Mouse (Mus musculus) embryonic facial prominence, embryonic 14.5 days (tissue): ENCODE measurements at regions not wholly inside any gene's neighbourhood (a gene's known extent, or its start where the extent isn't known, plus 50 kb on each side); places are given as distances from the start of the nearest gene placed in this dataset.
A peak's percentile ranks its signal among the peaks of the same experiment; 100 is the strongest.

Experiments
- ATAC-seq: fragments of 200-750 bp; cut with Nextera tagmentation; 2 replicates; pipeline ENCODE4 v1.8.0; 2017; ENCODE audit warnings: low read depth, moderate number of reproducible peaks, moderate TSS enrichment
- DNase-seq: peaks from one replicate; pipeline ENCODE4 v3.0.0-alpha.2; 2015; ENCODE audit warnings: low spot score
- H3K27ac ChIP-seq: fragments of 300-500 bp; sonication (generic); replicated peaks from 2 replicates; pipeline ENCODE4 v1.5.1; 2014; ENCODE audit warnings: low read depth, mild to moderate bottlenecking, low read length, moderate library complexity
- H3K27me3 ChIP-seq: fragments of 300-500 bp; sonication (generic); replicated peaks from 2 replicates; pipeline ENCODE4 v1.6.1; 2014; ENCODE audit warnings: low read length; ENCODE audit not compliant: control insufficient read depth, insufficient read depth
- H3K36me3 ChIP-seq: fragments of 300-500 bp; sonication (generic); 2 replicates; pipeline ENCODE4 v1.6.1; 2014; ENCODE audit warnings: low read length, mixed read lengths; ENCODE audit not compliant: control insufficient read depth, insufficient read depth
- H3K4me1 ChIP-seq: fragments of 300-500 bp; sonication (generic); 2 replicates; pipeline ENCODE4 v1.6.1; 2014; ENCODE audit warnings: antibody characterized with exemption, low read length; ENCODE audit not compliant: control insufficient read depth, insufficient read depth
- H3K4me2 ChIP-seq: fragments of 300-500 bp; sonication (generic); 2 replicates; pipeline ENCODE4 v1.6.1; 2014; ENCODE audit warnings: low read depth, mild to moderate bottlenecking, low read length, moderate library complexity, mixed read lengths
- H3K4me3 ChIP-seq: fragments of 300-500 bp; sonication (generic); 2 replicates; pipeline ENCODE4 v1.5.1; 2014; ENCODE audit warnings: low read depth, mild to moderate bottlenecking, low read length
- H3K9ac ChIP-seq: fragments of 300-500 bp; sonication (generic); 2 replicates; pipeline ENCODE4 v1.6.1; 2014; ENCODE audit warnings: low read depth, mild to moderate bottlenecking, low read length, moderate library complexity, mixed read lengths
- H3K9me3 ChIP-seq: fragments of 300-500 bp; sonication (generic); 2 replicates; pipeline ENCODE4 v1.6.1; 2016; ENCODE audit warnings: low read length; ENCODE audit not compliant: control insufficient read depth
- WGBS: fragments of 180-500 bp; shearing (Covaris S2); extraction: QIAGEN DNeasy Blood & Tissue Kit; methylation state at CpG from one replicate; pipeline ENCODE4 v1.1.7; 2014; 5-methylcytosine and 5-hydroxymethylcytosine counted together

DNA sequence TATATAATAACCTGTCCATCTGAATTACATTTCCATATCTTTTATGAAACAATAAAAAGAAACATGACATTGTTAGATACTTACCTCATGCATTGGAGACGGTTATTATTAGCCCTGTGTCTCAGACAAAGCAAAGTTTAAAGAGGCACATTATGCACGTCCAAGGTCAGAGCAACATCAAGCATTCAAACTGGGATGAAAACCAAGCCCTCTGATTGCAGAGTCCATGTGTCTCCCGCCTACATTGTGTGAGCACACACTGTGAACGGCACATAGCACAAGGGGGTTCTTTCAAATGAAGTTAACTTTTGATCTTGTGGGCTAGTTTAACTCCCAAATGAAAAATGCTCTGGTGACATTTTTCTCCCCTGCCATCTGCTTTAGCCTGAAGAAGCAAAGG lies 489.3 kb downstream of the Psat1 start:
- ATAC-seq = no peak
- Histone ChIP-seq H3K4me3 (no peak overlapping the region), H3K9ac (no peak overlapping the region), H3K27me3 (no peaks in the 10 kb centered on the region), H3K4me2 (no peak overlapping the region), H3K9me3 (no peaks in the 10 kb centered on the region), H3K4me1 (no peaks in the 10 kb centered on the region), H3K27ac (no peak overlapping the region), H3K36me3 (no peaks in the 10 kb centered on the region)
- DNase-seq = peak; percentile 41
- WGBS = 42% methylated on average over 4 of the region's 4 CpGs

DNA sequence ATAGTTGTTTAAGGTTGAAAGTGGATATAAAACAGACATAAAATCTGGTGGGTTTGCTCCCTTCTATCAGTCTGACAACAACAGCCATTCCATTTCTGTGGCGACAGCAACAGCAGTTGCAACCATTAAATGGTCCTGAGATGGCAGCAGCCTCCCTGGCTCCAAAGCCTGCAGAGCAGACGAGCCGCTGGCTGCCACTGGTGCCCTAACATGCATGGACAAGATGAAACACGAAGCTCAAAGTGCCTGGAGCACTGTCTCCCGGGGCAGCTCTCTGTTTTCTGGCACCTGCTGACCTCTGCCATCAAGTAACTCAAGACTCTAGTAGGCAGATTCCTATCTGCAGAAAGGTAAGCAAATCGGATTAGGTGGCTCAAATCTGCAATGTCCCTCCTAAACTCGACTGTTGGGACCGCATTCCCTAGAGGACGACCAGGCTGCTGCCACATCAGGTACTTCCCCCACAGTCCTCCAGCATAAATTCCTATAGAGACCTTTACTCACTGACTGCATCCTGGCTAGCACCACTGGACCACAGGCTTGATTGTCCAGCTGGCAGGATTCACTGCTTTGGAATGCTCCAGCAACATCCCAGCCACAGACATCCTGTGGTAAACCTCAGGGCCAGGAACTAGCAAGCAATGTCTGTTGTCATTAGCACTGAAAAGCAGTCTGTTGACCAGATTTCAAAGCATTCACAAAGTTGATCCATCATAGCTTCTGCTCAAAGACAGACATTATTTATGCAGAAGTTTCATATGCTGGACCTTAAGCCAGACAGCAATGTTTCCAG lies 490.0 kb downstream of the Psat1 start:
- WGBS = 27% methylated on average over 9 of the region's 9 CpGs
- no peak overlapping the region for H3K4me2 ChIP-seq
- peak; percentile 77 for DNase-seq

DNA sequence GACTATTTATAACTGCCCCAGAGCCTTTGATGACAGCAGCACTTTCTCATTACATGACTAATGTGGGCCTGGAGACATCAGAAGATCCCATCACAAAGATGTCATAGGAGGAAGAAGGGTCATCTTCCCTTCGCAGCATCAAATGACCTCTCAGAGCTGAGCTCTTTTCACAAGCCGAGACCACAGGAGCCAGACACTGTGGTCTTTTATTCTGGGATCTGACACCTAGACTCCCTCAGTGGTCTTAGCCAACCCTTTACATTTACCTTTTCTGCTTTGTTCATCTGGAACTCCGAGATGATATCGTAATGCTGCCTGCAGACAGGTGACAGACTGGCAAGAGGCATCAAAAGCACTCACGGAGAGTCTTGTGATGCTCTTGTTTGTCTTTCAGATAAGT lies 498.1 kb downstream of the Psat1 start:
- no peak for ATAC-seq

More for the DNA sequence above, 490.0 kb downstream of the Psat1 start:
- H3K4me3 ChIP-seq = no peak overlapping the region
- no peak for ATAC-seq
- H3K9me3 ChIP-seq = no peaks in the 10 kb centered on the region
- no peaks in the 10 kb centered on the region for H3K36me3 ChIP-seq
- no peaks in the 10 kb centered on the region for H3K27me3 ChIP-seq
- H3K9ac ChIP-seq = no peak overlapping the region
- no peak overlapping the region for H3K27ac ChIP-seq
- H3K4me1 ChIP-seq = no peaks in the 10 kb centered on the region

DNA sequence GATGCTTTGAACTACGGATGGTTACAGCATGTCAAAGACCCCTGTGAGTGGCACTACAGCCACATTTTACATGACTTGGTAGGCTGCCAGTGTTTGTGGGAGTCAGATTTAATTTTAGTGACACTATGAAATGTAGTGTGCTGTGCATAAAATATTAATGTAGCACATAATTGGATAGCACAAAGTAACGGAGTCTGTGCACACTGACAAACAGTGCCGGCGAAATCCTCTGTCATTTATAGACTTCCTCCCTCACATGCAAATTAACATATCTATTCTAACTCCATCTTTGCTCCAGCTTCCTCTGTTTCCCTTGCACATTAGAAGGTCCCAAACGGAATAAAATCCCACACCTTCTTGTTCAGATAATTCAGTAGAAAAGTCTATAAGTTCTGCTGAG lies 515.3 kb downstream of the Psat1 start:
- no peaks in the 10 kb centered on the region for H3K36me3 ChIP-seq
- H3K4me1 ChIP-seq = no peaks in the 10 kb centered on the region
- H3K27me3 ChIP-seq = no peaks in the 10 kb centered on the region
- ATAC-seq = no peak
- DNase-seq = no peak
- H3K27ac ChIP-seq = no peak overlapping the region
- 86% methylated on average over 5 of the region's 5 CpGs for WGBS
- no peak overlapping the region for H3K9ac ChIP-seq
- H3K9me3 ChIP-seq = no peaks in the 10 kb centered on the region
- no peak overlapping the region for H3K4me3 ChIP-seq
- H3K4me2 ChIP-seq = no peak overlapping the region

More for the DNA sequence above, 498.1 kb downstream of the Psat1 start:
- 64% methylated on average over 5 of the region's 5 CpGs for WGBS
- H3K4me3 ChIP-seq = no peak overlapping the region
- H3K36me3 ChIP-seq = no peaks in the 10 kb centered on the region
- H3K9me3 ChIP-seq = no peaks in the 10 kb centered on the region
- no peak overlapping the region for H3K27ac ChIP-seq
- DNase-seq = no peak
- no peak overlapping the region for H3K4me2 ChIP-seq
- H3K27me3 ChIP-seq = no peaks in the 10 kb centered on the region
- H3K4me1 ChIP-seq = no peaks in the 10 kb centered on the region
- H3K9ac ChIP-seq = no peak overlapping the region

DNA sequence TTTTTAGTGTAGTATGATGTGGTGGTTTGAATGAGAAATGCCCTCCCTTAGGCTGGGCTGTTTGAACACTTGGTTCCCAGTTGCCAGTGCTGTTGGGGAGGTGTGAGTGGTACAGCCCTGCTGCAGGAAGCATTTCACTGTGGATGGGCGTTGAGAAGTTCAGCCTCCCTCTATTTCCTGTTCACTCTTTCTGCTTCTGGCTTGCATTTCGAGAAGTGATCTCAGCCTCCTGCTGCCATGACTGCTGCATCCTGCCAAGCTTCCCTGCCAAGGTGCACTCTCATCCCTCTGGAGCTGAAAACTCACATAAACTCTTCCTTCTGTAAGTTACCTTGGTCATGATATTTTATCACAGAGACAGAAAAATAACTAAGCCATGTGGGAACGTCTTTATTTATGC lies 525.8 kb downstream of the Psat1 start:
- Histone ChIP-seq H3K4me1 (no peaks in the 10 kb centered on the region), H3K4me2 (no peak overlapping the region), H3K27ac (no peak overlapping the region), H3K9ac (no peak overlapping the region), H3K4me3 (no peak overlapping the region), H3K9me3 (no peaks in the 10 kb centered on the region), H3K36me3 (no peaks in the 10 kb centered on the region), H3K27me3 (no peaks in the 10 kb centered on the region)
- ATAC-seq = no peak
- 50% methylated on average over 3 of the region's 3 CpGs for WGBS
- DNase-seq = no peak

DNA sequence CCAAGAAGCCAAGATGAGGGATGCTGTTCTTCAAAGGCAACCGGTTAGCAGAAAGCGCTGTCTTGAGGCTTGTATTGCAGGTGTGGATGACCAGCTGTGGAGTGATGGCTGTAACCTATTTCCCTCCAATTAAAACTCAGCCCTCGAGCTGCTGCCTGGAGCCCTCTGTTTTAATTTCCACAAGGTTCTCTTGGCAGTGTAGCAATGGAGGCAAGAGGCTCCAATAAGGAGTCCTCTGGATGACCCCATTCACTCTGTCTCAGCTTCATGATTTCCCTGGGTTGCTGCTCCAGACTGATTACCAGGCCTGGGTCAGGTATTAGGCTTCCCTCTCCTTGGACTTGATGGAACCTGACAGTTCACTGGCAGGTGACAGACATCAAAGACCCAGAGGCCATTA lies 548.5 kb downstream of the Psat1 start:
- no peaks in the 10 kb centered on the region for H3K9me3 ChIP-seq
- no peak overlapping the region for H3K9ac ChIP-seq
- ATAC-seq (no peak), DNase-seq (no peak)
- no peak overlapping the region for H3K4me2 ChIP-seq
- H3K27ac ChIP-seq = no peak overlapping the region
- no peaks in the 10 kb centered on the region for H3K36me3 ChIP-seq
- WGBS = 66% methylated on average over 3 of the region's 3 CpGs
- no peaks in the 10 kb centered on the region for H3K27me3 ChIP-seq
- H3K4me1 ChIP-seq = no peaks in the 10 kb centered on the region
- H3K4me3 ChIP-seq = no peak overlapping the region

DNA sequence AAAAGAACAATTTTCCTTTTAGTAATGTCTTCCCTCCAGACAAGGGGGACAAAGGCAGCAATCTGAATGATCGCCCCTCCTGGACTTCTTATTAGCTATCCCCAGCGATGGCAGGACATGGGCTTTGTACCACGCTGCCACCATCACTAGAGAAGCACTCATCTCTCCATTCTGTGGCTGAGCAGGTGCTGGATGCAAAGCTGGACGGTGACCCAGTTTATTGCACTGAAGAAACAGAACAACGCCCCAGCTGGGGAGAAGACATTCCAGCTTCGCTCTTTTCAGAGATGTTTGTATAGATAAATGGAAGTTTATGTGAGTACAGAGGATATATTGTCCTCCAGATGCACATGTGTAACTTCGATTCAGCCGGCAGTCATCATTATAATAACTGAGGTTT lies 575.5 kb downstream of the Psat1 start:
- DNase-seq = no peak
- Histone ChIP-seq H3K4me1 (no peaks in the 10 kb centered on the region), H3K36me3 (no peaks in the 10 kb centered on the region), H3K9ac (no peak overlapping the region), H3K27me3 (no peaks in the 10 kb centered on the region), H3K9me3 (no peaks in the 10 kb centered on the region), H3K4me3 (no peak overlapping the region), H3K4me2 (no peak overlapping the region), H3K27ac (no peak overlapping the region)
- ATAC-seq = no peak
- WGBS = 79% methylated on average over 8 of the region's 8 CpGs

DNA sequence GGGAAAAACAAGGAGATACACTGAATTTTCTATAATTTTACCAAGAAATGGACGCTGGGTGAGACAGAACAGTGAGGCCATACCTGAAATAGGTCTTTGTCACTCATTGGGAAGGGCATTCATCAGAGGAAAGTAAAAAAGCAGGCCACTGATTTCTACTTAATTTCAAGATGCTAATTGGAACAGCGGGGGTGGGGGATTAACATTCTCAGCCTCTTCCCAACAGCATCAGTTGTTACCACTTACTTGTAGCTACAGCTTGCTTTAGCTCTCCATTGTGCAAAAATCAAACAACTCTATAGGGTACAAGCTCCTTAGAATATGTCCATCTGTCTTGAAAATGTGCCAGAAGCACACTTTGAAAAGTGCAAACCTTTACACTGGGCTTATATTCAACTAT lies 580.2 kb downstream of the Psat1 start:
- Histone ChIP-seq H3K27ac (no peak overlapping the region), H3K4me2 (no peak overlapping the region), H3K4me3 (no peak overlapping the region), H3K9ac (no peak overlapping the region), H3K4me1 (no peaks in the 10 kb centered on the region), H3K9me3 (no peaks in the 10 kb centered on the region), H3K27me3 (no peaks in the 10 kb centered on the region), H3K36me3 (no peaks in the 10 kb centered on the region)
- ATAC-seq (no peak), DNase-seq (no peak)
- 50% methylated on average over 2 of the region's 2 CpGs for WGBS

DNA sequence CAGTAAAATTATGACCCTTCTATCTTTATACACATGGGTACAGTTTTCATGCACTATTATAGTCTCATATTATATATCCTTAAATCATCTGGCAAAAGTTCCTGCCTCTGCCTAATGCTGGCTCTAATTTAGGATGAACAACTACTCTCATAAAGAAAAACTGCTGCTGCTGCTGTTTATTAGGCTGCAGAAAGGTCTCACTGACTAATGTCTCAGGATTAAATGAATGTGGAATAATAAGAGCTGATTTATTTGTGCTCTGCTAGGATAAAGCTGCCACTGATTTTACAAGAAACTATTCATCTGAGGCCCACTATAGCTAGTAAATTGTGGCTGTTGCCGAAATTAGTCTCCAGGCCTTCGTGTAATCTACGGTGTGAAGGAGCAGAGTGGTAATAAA lies 590.0 kb downstream of the Psat1 start:
- H3K27me3 ChIP-seq = no peaks in the 10 kb centered on the region
- no peak overlapping the region for H3K4me2 ChIP-seq
- 87% methylated on average over 3 of the region's 3 CpGs for WGBS
- no peak overlapping the region for H3K9ac ChIP-seq
- H3K9me3 ChIP-seq = no peaks in the 10 kb centered on the region
- no peak overlapping the region for H3K4me3 ChIP-seq
- H3K36me3 ChIP-seq = no peaks in the 10 kb centered on the region
- DNase-seq (no peak), ATAC-seq (no peak)
- no peaks in the 10 kb centered on the region for H3K4me1 ChIP-seq
- H3K27ac ChIP-seq = no peak overlapping the region
